Mouse (Mus musculus): ENCODE data around the gene Tpo.

The Tpo gene

GRCm38 (mm10) chr12:30077056-30077455, 55.4 kb downstream of the Tpo start:
- no peak for DNase-seq (ENCODE audit: low spot score)

GRCm38 (mm10) chr12:30076316-30076715, 56.1 kb downstream of the Tpo start:
- no peak for DNase-seq (ENCODE audit: low spot score)

GRCm38 (mm10) chr12:30069321-30069720, 63.1 kb downstream of the Tpo start:
- DNase-seq (ENCODE audit: low spot score) = no peak

- DNase-seq (ENCODE audit: low spot score) = no peak
These were observed 64.6 kb downstream of the Tpo start for GRCm38 (mm10) chr12:30067806-30068205.

GRCm38 (mm10) chr12:30062118-30062505, 70.3 kb downstream of the Tpo start:
- no peak for DNase-seq (ENCODE audit: low spot score)

GRCm38 (mm10) chr12:30061503-30062117, 70.8 kb downstream of the Tpo start:
- DNase-seq (ENCODE audit: low spot score) = no peak

GRCm38 (mm10) chr12:30058044-30058443, 74.4 kb downstream of the Tpo start:
- DNase-seq (ENCODE audit: low spot score) = no peak

- no peak for DNase-seq (ENCODE audit: low spot score)
These were observed 77.5 kb downstream of the Tpo start for GRCm38 (mm10) chr12:30054761-30055540.

GRCm38 (mm10) chr12:30050235-30050634, 82.2 kb downstream of the Tpo start:
- DNase-seq (ENCODE audit: low spot score) = no peak

- no peak for DNase-seq (ENCODE audit: low spot score)
These were observed 82.6 kb downstream of the Tpo start for GRCm38 (mm10) chr12:30049818-30050217.

- DNase-seq (ENCODE audit: low spot score) = no peak
These were observed 83.6 kb downstream of the Tpo start for GRCm38 (mm10) chr12:30048848-30049247.

GRCm38 (mm10) chr12:30040150-30040549, 92.3 kb downstream of the Tpo start:
- DNase-seq (ENCODE audit: low spot score) = no peak

GRCm38 (mm10) chr12:30039565-30039964, 92.9 kb downstream of the Tpo start:
- DNase-seq (ENCODE audit: low spot score) = no peak

GRCm38 (mm10) chr12:30036569-30037055, 95.8 kb downstream of the Tpo start:
- DNase-seq (ENCODE audit: low spot score) = no peak

GRCm38 (mm10) chr12:30035841-30036568, 96.4 kb downstream of the Tpo start:
- no peak for DNase-seq (ENCODE audit: low spot score)

GRCm38 (mm10) chr12:30035406-30035805, 97.0 kb downstream of the Tpo start:
- DNase-seq (ENCODE audit: low spot score) = no peak

GRCm38 (mm10) chr12:30034681-30035080, 97.7 kb downstream of the Tpo start:
- no peak for DNase-seq (ENCODE audit: low spot score)

GRCm38 (mm10) chr12:30030571-30030970, 101.9 kb downstream of the Tpo start:
- no peak for DNase-seq (ENCODE audit: low spot score)

- DNase-seq (ENCODE audit: low spot score) = no peak
These were observed 103.3 kb downstream of the Tpo start for GRCm38 (mm10) chr12:30029111-30029510.

GRCm38 (mm10) chr12:30027721-30028340, 104.6 kb downstream of the Tpo start:
- DNase-seq (ENCODE audit: low spot score) = no peak

GRCm38 (mm10) chr12:30024264-30024825, 108.1 kb downstream of the Tpo start:
- no peak for DNase-seq (ENCODE audit: low spot score)

GRCm38 (mm10) chr12:30023491-30023890, 108.9 kb downstream of the Tpo start:
- no peak for DNase-seq (ENCODE audit: low spot score)

All from urinary bladder, postnatal 10 days (tissue).